Mouse (Mus musculus) telencephalon, adult 2 months (tissue): Measurements from ENCODE around the gene F8.
"Not testable (repeated sequence)": the region's sequence is repeated elsewhere in the genome, so short reads cannot be mapped to it uniquely, and the experiment has no call there.

Experiments
- DNase-seq: peaks from one replicate; pipeline ENCODE4 v3.0.0-alpha.2; 2011; ENCODE audit warnings: low read depth, low spot score

F8 gene

DNA sequence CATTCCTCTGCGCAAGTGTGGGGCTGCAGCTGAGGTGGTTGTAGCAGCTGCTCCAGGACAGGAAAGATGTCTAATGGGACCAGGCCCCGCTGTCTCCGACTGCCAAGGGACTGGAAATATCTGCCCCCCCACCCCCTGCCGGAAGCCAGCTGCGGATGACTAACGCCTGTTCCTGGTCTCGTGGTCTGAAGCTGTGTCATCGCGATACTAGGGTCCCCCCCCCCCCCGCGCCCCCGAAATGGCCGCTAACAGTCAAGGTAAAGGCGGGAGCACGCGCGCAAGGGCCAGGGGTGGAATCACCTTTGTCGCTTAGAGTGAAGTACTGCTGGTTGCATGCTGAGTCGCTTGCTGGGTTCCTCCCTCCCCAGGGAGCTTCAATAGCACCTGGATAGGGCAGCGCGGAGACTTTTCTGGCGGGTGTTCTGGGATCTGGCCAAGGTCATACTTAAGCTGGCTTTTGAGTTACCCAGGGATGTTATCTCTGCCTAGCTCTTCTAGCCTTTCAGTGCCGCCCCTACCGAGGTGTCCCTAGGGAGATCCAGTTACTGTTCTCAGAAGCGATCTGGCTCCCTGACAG is at the start of gene F8, which contains the start of gene Fundc2:
F8 (minus strand) TSS at position 421 of the 577 bp plus-strand sequence.
Fundc2 (plus strand) TSS at position 205 of the 577 bp plus-strand sequence.
- DNase-seq, result peak; percentile 67

DNA sequence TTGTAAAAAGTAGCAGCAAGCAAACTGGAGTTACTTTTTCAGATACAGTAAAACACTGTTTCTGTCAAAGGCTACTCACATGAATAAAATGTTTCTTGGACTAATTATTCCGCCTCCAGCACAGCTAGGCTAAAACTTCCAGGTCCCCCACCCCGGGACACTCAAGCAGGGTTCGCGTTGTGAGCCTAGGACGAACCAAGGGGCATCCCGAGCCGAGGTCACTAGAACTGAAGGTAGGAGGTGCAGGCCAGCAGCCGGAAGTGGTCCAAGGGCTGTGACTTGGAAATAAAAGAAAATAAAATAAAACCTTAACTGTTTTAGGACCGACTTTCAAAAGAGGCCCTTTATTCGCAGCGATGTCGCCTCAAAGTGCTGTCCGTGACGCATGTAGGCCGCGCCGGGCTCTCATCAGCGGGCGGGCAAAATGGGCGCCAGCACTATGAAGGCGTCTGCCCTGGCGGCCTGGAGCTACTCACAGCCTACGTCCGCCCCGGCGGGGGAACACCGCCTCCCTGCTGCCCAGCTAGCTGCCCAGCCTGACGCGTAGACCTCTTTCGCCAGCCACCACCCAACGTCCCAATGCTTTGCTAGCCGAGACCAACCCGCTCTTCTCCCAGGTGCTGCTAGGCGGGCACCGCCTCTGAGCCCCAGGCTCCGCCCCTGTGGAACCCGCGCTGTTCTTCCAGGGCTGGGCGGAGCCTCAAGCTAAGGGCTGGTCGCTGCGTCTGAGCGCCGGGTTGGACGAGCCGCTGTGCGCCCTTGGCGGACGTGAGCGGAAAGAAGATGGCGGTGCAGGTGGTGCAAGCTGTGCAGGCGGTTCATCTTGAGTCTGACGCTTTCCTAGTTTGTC is 33.7 kb upstream of the F8 start, which contains the start of the genes Cmc4, Mtcp1 and Brcc3:
Cmc4 (minus strand) TSS at position 649 of the 850 bp plus-strand sequence.
Mtcp1 (minus strand) TSS at position 653 of the 850 bp plus-strand sequence.
Brcc3 (plus strand) TSS at position 693 of the 850 bp plus-strand sequence.
- DNase-seq, result peak; percentile 74

DNA sequence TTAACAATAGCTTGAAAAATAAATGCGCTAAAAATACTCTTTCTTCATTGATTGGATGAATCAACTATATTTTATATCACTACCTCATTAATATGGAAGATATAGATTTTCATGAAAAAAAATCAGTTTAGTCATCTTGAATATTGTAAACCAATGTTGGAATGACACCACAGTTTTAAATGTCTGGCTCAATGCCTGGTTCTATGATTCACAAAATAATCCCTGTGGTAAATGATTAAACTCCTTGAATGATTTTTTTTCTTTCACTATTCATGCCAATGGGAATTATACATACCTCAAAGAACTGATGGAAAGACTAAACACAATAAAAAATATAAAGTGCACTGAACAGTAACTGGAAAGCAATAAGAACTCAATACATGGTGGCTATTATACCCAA is 27.3 kb upstream of the F8 start:
- no peak for DNase-seq

- DNase-seq, result no peak
Observed at GRCm38 (mm10) chrX:75403350-75403749, 20.9 kb upstream of the F8 start.

DNA sequence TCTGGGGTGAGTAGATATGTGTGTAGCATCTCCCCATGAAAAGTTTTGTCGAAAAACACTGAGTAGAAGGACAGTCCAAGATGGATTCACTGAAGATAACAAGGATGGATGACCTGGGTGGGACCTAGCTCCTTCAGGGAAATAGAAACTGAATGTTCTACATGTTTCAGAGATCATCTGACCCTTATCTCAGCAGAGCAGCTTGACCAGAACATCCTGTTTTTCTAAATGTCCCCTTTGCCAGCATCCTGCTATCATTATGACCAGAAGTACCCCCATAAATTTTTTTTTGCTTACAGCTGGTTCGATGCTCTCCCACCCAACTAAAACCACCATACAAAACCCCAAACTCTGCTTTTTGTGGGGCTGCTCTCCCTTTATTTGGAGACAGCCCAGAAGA is 20.3 kb upstream of the F8 start:
- DNase-seq, result no peak

GRCm38 (mm10) chrX:75399471-75399870 is 17.1 kb upstream of the F8 start:
- DNase-seq, result no peak

DNA sequence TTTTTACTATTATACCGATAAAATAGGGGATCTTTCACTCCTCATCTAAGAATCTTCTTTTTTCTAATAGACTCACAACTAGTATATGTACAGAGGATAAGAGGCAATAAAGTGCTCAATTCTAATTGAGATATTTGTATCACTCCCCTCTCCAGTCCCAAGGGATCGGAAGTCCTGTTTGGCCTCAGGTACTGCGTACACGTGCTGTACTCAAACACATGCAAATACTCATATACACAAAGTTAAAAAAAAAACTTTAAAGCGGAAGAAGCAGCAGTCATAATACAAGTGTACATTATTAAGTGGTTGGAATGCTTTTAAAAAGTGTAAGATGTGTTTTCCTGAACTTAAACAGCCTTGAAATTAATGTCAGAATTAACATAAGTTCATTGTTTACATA is 716 bp downstream of the F8 start:
- no peak for DNase-seq

DNA sequence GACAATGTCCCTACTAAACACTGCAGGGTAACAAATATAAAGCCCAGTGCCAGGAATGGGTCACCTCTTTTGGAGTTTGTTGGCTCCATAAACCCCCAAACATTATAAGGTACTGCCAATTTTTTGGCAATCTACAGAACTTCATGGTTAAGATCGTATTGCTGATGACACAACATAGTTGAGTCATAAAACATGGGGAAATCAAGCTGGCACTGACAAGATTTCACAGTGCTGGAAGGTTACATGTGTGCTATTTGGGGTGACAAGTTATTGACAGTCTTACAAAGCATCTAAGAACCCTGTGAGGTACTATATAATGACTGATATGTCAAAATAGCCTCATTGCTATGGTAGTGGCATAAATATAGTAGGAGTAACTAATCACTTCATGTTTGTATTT is 1.2 kb downstream of the F8 start:
- DNase-seq, result no peak

DNA sequence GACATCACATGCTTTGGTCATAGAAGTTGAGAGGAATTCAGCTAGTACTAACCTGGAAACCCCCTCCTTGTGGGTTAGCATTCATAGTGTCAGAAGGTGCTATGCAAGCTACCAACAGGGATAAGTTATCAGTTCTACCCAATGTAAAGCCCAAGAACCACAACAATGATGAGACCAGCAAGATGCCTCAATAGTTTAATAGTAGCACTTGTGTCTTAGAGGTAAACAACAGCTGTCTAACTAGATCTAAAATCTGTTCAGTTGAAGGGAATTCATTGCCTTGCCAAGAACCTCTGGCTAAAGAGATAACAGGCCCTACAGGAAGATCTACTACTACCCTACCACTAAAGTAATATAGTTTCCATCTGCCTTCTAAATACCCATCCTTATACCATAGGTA is 5.6 kb downstream of the F8 start:
- DNase-seq, result no peak

DNA sequence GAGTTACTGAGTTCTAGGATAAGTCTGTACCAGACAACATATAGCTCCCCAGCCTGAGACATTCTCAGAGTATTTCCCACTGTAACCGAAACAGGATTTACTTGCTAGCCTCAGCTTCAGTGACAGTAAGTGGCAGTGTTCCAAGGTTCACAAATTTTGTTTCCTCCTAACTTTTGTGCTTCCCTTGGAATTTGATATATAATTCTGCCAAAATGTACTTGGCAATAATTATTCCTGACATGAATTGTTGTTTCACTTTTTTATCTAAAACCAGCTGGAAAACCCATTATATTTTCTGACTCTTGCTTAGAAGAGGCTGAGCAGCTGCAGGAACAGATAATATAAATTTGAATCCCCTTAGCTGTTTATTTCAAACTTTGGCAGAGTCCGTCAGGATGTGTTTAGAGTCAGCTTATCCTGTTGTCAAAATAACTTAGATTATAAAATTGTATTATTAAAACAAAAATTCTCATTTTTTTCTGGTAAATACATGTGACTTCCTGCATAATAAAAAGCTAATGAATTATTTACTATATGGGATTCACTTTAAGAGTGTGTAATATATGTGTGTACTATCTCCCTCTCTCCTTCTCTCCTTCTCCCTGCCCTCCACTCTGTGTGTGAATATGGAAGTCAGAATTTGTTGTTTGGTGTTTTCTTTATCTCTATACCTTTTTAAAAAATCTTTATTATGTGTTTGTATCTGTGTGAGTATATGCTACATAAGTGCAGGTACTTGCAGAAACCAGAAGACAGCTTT is 9.6 kb downstream of the F8 start:
- no peak for DNase-seq

DNA sequence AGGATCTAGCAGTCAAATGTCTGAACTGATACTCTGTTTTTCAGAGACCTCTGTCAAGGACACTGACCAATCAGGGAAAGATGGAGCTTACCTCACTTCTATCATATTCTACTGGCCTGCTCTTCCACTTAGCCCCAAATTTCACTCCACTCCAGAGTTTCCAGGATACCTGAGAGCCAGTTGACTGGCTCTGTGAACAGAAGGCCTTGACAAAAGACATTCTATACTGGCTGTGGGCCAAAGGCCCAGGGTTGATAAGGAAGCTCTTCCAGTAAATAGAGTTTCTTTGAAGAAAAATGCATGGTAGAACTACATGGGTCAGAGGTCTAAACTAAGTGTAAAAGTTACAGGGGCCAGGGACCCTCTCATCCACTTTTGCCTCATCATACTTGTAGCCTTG is 12.2 kb downstream of the F8 start:
- no peak for DNase-seq

DNA sequence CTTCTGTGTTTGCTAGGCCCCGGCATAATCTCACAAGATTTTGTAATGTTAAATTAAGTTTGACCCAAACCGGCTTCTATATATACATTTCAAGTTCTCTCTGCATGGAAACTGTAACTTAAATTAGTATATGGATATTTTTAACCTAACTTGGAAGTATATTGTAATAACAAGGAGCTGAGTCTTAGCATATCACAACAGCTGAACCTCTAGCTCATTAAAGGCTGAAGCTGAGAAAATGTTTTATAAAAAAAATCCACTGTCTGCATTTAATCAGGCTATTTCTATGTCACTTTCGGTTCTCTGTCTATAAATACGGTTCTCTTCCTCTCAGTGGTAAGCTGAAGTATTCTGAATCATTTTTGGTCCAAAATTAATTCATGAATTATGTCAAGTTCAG is 58.9 kb downstream of the F8 start:
- DNase-seq, result peak; percentile 29

DNA sequence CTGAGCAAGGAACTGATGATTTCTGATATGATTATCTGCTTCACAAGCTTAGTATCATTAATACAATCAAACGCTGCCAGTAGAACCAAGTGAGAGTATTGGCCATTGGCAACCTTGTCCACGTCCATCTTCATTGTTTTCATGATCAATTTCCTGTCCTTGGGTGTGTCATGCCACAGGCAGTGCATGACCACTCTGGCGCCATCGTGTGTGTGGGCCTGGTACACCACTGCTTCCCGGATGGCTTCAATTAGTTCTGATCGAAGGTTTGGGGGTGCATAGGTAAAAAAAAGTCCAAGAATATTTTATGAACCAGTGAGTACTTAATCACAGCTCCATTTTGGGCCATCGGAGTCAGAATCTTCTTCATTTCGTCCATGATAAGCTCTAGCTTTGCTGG is 110.7 kb downstream of the F8 start:
- no peak for DNase-seq

DNA sequence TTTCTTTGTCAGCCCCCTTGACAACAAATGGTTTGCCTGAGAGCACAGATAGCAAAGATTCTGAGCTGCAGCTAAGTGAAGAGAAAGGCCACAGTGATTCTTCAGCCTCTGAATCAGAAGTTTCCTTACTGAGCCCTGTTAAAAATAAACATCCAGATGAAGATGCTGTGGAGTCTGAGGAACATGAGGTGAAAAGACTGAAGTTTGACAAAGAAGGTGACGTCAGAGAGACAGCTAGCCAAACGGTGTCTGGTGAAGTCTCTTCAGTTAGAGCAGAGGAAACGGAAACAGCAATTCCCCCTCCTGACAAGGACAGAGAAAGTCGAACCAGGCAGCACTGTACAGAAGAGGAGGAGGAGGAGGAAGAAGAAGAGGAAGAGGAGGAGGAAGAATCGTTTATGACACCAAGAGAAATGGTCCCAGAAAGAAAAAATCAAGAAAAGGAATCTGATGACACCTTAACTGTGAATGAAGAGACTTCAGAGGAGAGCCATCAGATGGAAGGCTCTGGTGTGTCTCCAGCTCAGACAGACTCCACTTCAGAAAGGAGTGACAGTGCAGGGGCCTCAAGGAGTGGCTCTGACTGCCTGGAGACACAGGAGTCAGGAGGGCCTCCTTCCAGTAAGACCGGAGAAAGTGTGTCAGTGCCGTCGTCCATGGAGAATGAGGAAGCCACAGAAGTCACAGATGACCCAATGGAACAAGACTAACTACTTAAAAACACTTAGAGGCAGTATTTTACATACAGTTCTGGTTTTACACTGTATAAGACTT is 148.6 kb downstream of the F8 start:
- DNase-seq, result not testable (repeated sequence)

GRCm38 (mm10) chrX:75231456-75231855 is 151.0 kb downstream of the F8 start:
- DNase-seq, result no peak

- no peak for DNase-seq
Observed at GRCm38 (mm10) chrX:75163670-75164069, 218.7 kb downstream of the F8 start, which contains the start of gene Smim9. TSS of gene Smim9 (minus strand) at chrX:75163770.

DNA sequence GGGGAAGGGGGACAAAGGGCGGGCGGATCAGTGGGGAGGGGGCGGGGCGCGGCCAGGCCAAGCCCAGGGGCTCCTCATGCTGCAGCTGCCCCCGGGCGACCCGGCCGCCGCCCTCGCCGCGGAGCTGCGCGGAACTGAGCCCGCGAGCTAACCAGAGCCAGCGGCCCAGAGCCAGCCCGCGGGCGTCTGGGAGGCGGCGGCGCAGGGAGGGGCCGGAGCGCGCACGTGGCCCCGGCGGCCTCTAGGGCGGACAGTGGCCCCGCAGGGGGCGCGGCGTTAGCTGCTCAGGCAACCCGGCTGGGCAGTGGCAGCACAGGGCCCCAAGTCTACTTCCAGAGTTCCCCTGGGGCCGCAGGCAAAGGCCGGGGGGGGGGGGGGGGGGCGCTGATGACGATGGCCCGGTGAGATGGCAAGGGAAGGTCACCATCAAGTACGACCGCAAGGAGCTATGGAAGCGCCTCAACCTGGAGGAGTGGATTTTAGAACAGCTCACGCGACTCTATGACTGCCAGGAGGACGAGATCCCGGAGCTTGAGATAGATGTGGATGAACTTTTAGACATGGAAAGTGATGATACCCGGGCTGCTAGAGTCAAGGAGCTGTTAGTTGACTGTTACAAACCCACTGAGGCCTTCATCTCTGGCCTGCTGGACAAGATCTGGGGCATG is 226.7 kb downstream of the F8 start:
- no peak for DNase-seq

DNA sequence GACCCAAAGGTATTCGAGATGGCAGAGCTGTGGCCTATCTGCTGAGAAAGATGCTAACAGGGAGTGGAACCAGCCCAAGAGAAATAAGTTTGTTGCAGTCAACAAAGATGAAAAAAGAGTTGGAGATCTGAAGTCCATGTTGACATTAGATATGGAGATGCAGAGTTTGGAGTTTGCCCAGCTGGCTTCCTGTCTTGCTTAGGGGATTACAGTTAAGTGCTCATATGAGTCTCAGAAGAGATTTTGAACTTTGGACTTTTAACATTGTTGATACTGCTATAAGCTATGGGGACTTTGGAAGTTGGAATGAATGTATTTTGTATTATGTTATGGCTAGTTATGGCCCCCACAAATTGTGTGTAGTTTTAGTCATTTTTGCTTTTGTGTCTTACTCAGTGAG is 230.2 kb downstream of the F8 start:
- no peak for DNase-seq

GRCm38 (mm10) chrX:75150304-75150703 is 232.1 kb downstream of the F8 start:
- DNase-seq, result no peak

DNA sequence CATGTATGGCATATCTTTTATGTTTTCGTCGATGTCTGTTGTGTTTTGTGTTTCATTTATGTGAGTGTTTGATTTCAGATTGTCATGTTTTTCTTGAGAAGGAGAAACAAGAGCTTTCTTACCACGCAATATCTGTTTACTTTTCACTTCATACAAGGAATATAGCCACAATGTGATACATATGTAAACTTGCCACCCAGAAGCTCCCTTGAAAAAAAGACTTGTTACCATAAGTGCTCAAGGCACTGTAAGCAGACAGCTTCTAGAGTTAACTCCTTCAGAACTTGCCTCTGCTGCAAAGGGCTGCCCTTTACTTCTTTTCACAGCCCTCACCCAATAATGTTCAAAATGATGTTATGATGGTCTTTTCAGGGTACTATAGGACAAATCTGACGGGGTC is 234.0 kb downstream of the F8 start:
- DNase-seq, result no peak

GRCm38 (mm10) chrX:75143124-75143555 is 239.3 kb downstream of the F8 start:
- DNase-seq, result not testable (repeated sequence)
